Mouse (Mus musculus): ENCODE measurements around the gene Plekha7.

The Plekha7 gene

GRCm38 (mm10) chr7:116222288-116223009, 85.7 kb downstream of the Plekha7 start:
- DNase-seq (ENCODE audit: low spot score) = peak; percentile 82

GRCm38 (mm10) chr7:116221883-116222282, 86.3 kb downstream of the Plekha7 start:
- DNase-seq (ENCODE audit: low spot score) = no peak

GRCm38 (mm10) chr7:116220103-116220707, 88.0 kb downstream of the Plekha7 start:
- no peak for DNase-seq (ENCODE audit: low spot score)

GRCm38 (mm10) chr7:116217747-116218146, 90.4 kb downstream of the Plekha7 start:
- no peak for DNase-seq (ENCODE audit: low spot score)

GRCm38 (mm10) chr7:116211904-116212303, 96.3 kb downstream of the Plekha7 start:
- no peak for DNase-seq (ENCODE audit: low spot score)

- no peak for DNase-seq (ENCODE audit: low spot score)
These were observed 98.1 kb downstream of the Plekha7 start for GRCm38 (mm10) chr7:116209926-116210631.

GRCm38 (mm10) chr7:116208880-116209279, 99.3 kb downstream of the Plekha7 start:
- no peak for DNase-seq (ENCODE audit: low spot score)

GRCm38 (mm10) chr7:116206806-116207571, 101.2 kb downstream of the Plekha7 start:
- DNase-seq (ENCODE audit: low spot score) = no peak

GRCm38 (mm10) chr7:116205451-116205850, 102.7 kb downstream of the Plekha7 start:
- DNase-seq (ENCODE audit: low spot score) = peak; percentile 65

- no peak for DNase-seq (ENCODE audit: low spot score)
These were observed 106.0 kb downstream of the Plekha7 start for GRCm38 (mm10) chr7:116202033-116202681.

GRCm38 (mm10) chr7:116200951-116201351, 107.2 kb downstream of the Plekha7 start:
- DNase-seq (ENCODE audit: low spot score) = no peak

GRCm38 (mm10) chr7:116200544-116200943, 107.6 kb downstream of the Plekha7 start:
- no peak for DNase-seq (ENCODE audit: low spot score)

GRCm38 (mm10) chr7:116198902-116199301, 109.3 kb downstream of the Plekha7 start:
- no peak for DNase-seq (ENCODE audit: low spot score)

- DNase-seq (ENCODE audit: low spot score) = peak; percentile 65
These were observed 109.8 kb downstream of the Plekha7 start for GRCm38 (mm10) chr7:116198407-116198806.

GRCm38 (mm10) chr7:116196974-116197679, 111.0 kb downstream of the Plekha7 start:
- DNase-seq (ENCODE audit: low spot score) = no peak

- no peak for DNase-seq (ENCODE audit: low spot score)
These were observed 113.2 kb downstream of the Plekha7 start for GRCm38 (mm10) chr7:116194996-116195395.

GRCm38 (mm10) chr7:116192966-116193365, 115.2 kb downstream of the Plekha7 start:
- DNase-seq (ENCODE audit: low spot score) = no peak

GRCm38 (mm10) chr7:116192096-116192595, 116.0 kb downstream of the Plekha7 start:
- no peak for DNase-seq (ENCODE audit: low spot score)

GRCm38 (mm10) chr7:116191138-116191537, 117.0 kb downstream of the Plekha7 start:
- DNase-seq (ENCODE audit: low spot score) = peak; percentile 47

- peak; percentile 42 for DNase-seq (ENCODE audit: low spot score)
These were observed 118.5 kb downstream of the Plekha7 start for GRCm38 (mm10) chr7:116189708-116190107.

- DNase-seq (ENCODE audit: low spot score) = no peak
These were observed 119.8 kb downstream of the Plekha7 start for GRCm38 (mm10) chr7:116188391-116188790.

Data from yolk sac, embryonic 10.5 days (tissue).